9 mouse cellular contexts compared by ENCODE assay signal in the genomic region with DNA sequence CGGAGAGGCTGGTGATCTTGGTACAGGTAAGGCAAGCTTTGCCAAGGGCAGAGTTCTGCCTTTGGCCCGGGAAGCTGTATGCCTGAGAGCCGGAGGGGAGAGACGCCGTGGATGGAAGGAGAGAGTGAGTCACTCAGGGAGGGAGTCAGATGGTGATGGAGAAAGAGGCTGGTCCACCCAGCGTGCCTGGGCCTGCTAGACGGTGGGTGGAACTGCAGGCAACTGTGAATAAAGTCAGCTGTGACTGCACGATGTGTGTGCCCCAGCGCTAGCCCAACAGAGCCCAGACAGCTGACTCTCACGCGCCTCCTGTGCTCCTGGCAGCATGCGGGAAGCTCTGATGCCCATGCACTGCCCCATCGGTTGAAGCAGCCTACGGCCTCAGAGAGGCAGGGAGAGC. TPM values are rescaled to one million over a fixed set of nuclear protein-coding genes. Genes with fewer than 3 reads are reported as not detected.
DNase-seq lines count a peak whose midpoint lies in the region.
"Had no signal": no experiment of that assay in that cellular context is flagged by ENCODE, and none has a peak within 500 bp of the region (broad histone marks: within the 10 kb centered on the region; RNA-seq: fewer than 3 reads in every experiment).

No protein-coding gene starts in this region.

- DNase-seq in left cerebral cortex, adult 11 months (ENCODE audit: low spot score) = peak; percentile 46
- no peak for DNase-seq in left cerebral cortex, postnatal 4 days
- DNase-seq in frontal cortex, adult 2 months (ENCODE audit: extremely low spot score in 1 of 2, low spot score in 1 of 2) = peak; percentile 56 to 78
- DNase-seq in left cerebral cortex, postnatal 10 days (ENCODE audit: extremely low spot score in 1 of 2, low spot score in 2 of 2) = peak; percentile 21 to 54
- DNase-seq in urinary bladder, adult 2 months (ENCODE audit: low spot score) = peak; percentile 52
- DNase-seq in spleen, postnatal 10 days (ENCODE audit: low spot score in 2 of 2) = no peak
- DNase-seq in spleen, postnatal 36 days (ENCODE audit: low spot score in 2 of 2) = no peak
- no peak for DNase-seq in gastrocnemius, postnatal 10 days
- DNase-seq: cerebellum, postnatal 10 days had no signal

- intact Hi-C loops in left cerebral cortex, postnatal 4 days (cut with DNase I) = no loop called here
- intact Hi-C loops in left cerebral cortex, postnatal 10 days (cut with DNase I) = no loop called here

RNA-seq across cellular contexts. Expression of a gene that starts 45.4 kb away (rescaled TPM):
- 100 to 1,000 TPM; 229 to 232 TPM for total RNA-seq in left cerebral cortex, postnatal 4 days (2021)
- polyA plus RNA-seq in frontal cortex, adult 2 months (2012; rRNA removed) = 48.7 and 61.0 TPM in 2 replicates
- 100 to 1,000 TPM; 176 to 196 TPM for total RNA-seq in left cerebral cortex, postnatal 10 days (2021)
- polyA plus RNA-seq in urinary bladder, adult 2 months (2012; rRNA removed) = 67.7 and 98.4 TPM in 2 replicates
- total RNA-seq in gastrocnemius, postnatal 10 days (2021) = 10 to 100 TPM; 15.9 to 21.0 TPM

Comparison
In these comparisons a context has a peak if more than half of its experiments do, and no peak if none do; other contexts are left out.
1. DNase-seq: peak in left cerebral cortex, adult 11 months (single experiment), frontal cortex, adult 2 months (2 of 2), left cerebral cortex, postnatal 10 days (2 of 2) and urinary bladder, adult 2 months (single experiment); none in left cerebral cortex, postnatal 4 days (single experiment), spleen, postnatal 10 days (0 of 2), spleen, postnatal 36 days (0 of 2) and gastrocnemius, postnatal 10 days (single experiment).
2. RNA of a gene that starts 45.4 kb away (total RNA-seq): 229 to 232 TPM in left cerebral cortex, postnatal 4 days and 176 to 196 TPM in left cerebral cortex, postnatal 10 days; 15.9 to 21.0 TPM in gastrocnemius, postnatal 10 days; every median in the first group is over 4 times any median in the second.